Mouse (Mus musculus) kidney, postnatal 0 days (tissue): ENCODE results near the gene Gstt1. TPM values are rescaled to one million over a fixed set of nuclear protein-coding genes. Genes with fewer than 3 reads are reported as not detected.
A peak's percentile ranks its signal among the peaks of the same experiment; 100 is the strongest.

Source experiments
- ATAC-seq: fragments of 200-750 bp; cut with Nextera tagmentation; replicated peaks from 2 replicates; pipeline ENCODE4 v1.8.0; 2017; ENCODE audit warnings: low read depth, moderate number of reproducible peaks, moderate TSS enrichment, moderate library complexity; ENCODE audit not compliant: low FRiP score
- DNase-seq: peaks from one replicate; pipeline ENCODE4 v3.0.0-alpha.2; 2016; ENCODE audit warnings: low spot score
- H3K27ac ChIP-seq: fragments of 300-500 bp; sonication (generic); 2 replicates; pipeline ENCODE4 v1.5.1; 2014; ENCODE audit warnings: mild to moderate bottlenecking
- H3K27me3 ChIP-seq: fragments of 300-500 bp; sonication (generic); 2 replicates; pipeline ENCODE4 v1.6.1; 2014; ENCODE audit warnings: low read length, mixed read lengths; ENCODE audit not compliant: insufficient read depth
- H3K36me3 ChIP-seq: fragments of 300-500 bp; sonication (generic); 2 replicates; pipeline ENCODE4 v1.6.1; 2014; ENCODE audit warnings: low read length, mixed read lengths; ENCODE audit not compliant: insufficient read depth
- H3K4me1 ChIP-seq: fragments of 300-500 bp; sonication (generic); replicated peaks from 2 replicates; pipeline ENCODE4 v1.6.1; 2014; ENCODE audit warnings: antibody characterized with exemption, low read length, mixed read lengths; ENCODE audit not compliant: insufficient read depth
- H3K4me2 ChIP-seq: fragments of 300-500 bp; sonication (generic); 2 replicates; pipeline ENCODE4 v1.6.1; 2014; ENCODE audit warnings: mild to moderate bottlenecking, low read length, moderate library complexity, mixed read lengths
- H3K4me3 ChIP-seq: fragments of 300-500 bp; sonication (generic); replicated peaks from 2 replicates; pipeline ENCODE4 v1.5.1; 2014; ENCODE audit warnings: low read depth, low read length
- H3K9ac ChIP-seq: fragments of 300-500 bp; sonication (generic); 2 replicates; pipeline ENCODE4 v1.6.1; 2014; ENCODE audit warnings: low read depth, low read length
- H3K9me3 ChIP-seq: fragments of 300-500 bp; sonication (generic); replicated peaks from 2 replicates; pipeline ENCODE4 v1.6.1; 2016; ENCODE audit warnings: low read length, inconsistent platforms, mixed read lengths
- CTCF ChIP-seq: IDR thresholded peaks from 2 replicates; pipeline ENCODE4 v1.5.1; 2016; ENCODE audit warnings: antibody characterized with exemption, low read depth, mild to moderate bottlenecking, moderate library complexity
- WGBS: fragments of 180-500 bp; shearing (Covaris S2); extraction: QIAGEN DNeasy Blood & Tissue Kit; methylation state at CpG from one replicate; pipeline ENCODE4 v1.1.7; 2014; 5-methylcytosine and 5-hydroxymethylcytosine counted together
- polyA plus RNA-seq: library from polyadenylated mRNA; unstranded; fragments of >200 nt; fragmentation: Nextera tagmentation; extraction: Ambion mirVana; gene quantifications from 2 replicates; pipeline ENCODE4 v1.2.1, GENCODE M21; 2015

Gene Gstt1
- polyA plus RNA-seq, 1 experiment from 2014 or later = 33.2 TPM

GRCm38 (mm10) chr10:75835761-75836531, 37.6 kb upstream of the Gstt1 start:
- peak overlapping the region; percentile 93 for H3K27ac ChIP-seq
- peak; percentile 74 for DNase-seq
- H3K4me1 ChIP-seq = peaks cover 18% of the 10 kb centered on the region; the same call in 1 of the 2 replicates
- TF ChIP-seq CTCF = peak; percentile 26; the same call in 1 of the 2 replicates
- no peak overlapping the region for H3K9ac ChIP-seq
- peak overlapping the region; percentile 81; the same call in 1 of the 2 replicates for H3K4me2 ChIP-seq
- ATAC-seq = peak; percentile 33
- no peaks in the 10 kb centered on the region for H3K27me3 ChIP-seq
- WGBS = 20% methylated on average over 6 of the region's 10 CpGs
- no peak overlapping the region for H3K4me3 ChIP-seq
- H3K9me3 ChIP-seq = no peaks in the 10 kb centered on the region
- H3K36me3 ChIP-seq = no peaks in the 10 kb centered on the region

GRCm38 (mm10) chr10:75835307-75835706, 36.9 kb upstream of the Gstt1 start:
- Histone ChIP-seq H3K9me3 (no peaks in the 10 kb centered on the region), H3K4me1 (peaks cover 18% of the 10 kb centered on the region; the same call in 1 of the 2 replicates), H3K27ac (peak overlapping the region; percentile 93; the same call in 1 of the 2 replicates), H3K4me2 (peak overlapping the region; percentile 81), H3K27me3 (no peaks in the 10 kb centered on the region), H3K9ac (peak overlapping the region; percentile 20; the same call in 1 of the 2 replicates), H3K36me3 (no peaks in the 10 kb centered on the region), H3K4me3 (peak overlapping the region; percentile 38; the same call in 1 of the 2 replicates)
- 3% methylated on average over 10 of the region's 10 CpGs for WGBS
- DNase-seq (peak; percentile 67), ATAC-seq (peak; percentile 55)
- TF ChIP-seq CTCF = no peak

DNA sequence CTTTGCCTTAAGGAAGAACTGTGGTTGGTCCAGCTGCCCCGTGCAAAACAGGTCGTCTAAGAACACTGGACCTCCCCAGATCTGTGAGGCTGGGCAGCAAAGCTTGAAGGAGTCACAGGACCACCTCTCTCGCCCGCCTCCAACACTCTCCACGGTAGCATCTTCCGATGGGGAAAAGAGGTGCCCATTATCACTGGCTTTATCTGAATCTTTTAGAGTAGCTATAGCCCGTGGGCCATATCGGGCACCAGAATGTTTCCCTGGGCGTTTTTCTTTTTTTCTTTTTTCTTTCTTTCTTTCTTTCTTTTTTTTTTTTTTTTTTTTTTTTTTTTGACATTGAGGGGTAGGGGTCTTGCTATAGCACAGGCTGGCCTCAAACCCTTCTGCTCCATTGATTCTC, 36.3 kb upstream of the Gstt1 start:
- Histone ChIP-seq H3K4me2 (peak overlapping the region; percentile 81), H3K9me3 (no peaks in the 10 kb centered on the region), H3K4me3 (peak overlapping the region; percentile 38), H3K36me3 (no peaks in the 10 kb centered on the region), H3K9ac (peak overlapping the region; percentile 51; the same call in 1 of the 2 replicates), H3K4me1 (peaks cover 18% of the 10 kb centered on the region; the same call in 1 of the 2 replicates), H3K27me3 (no peaks in the 10 kb centered on the region), H3K27ac (peak overlapping the region; percentile 93)
- WGBS = 10% methylated on average over 9 of the region's 9 CpGs
- no peak for TF ChIP-seq CTCF
- DNase-seq = no peak
- no peak for ATAC-seq

GRCm38 (mm10) chr10:75834250-75834649, 35.9 kb upstream of the Gstt1 start:
- Histone ChIP-seq H3K27ac (peak overlapping the region; percentile 93), H3K4me3 (peak overlapping the region; percentile 38), H3K4me1 (peaks cover 18% of the 10 kb centered on the region; the same call in 1 of the 2 replicates), H3K9me3 (no peaks in the 10 kb centered on the region), H3K27me3 (no peaks in the 10 kb centered on the region), H3K4me2 (peak overlapping the region; percentile 81), H3K36me3 (no peaks in the 10 kb centered on the region), H3K9ac (peak overlapping the region; percentile 51)
- 1% methylated on average over 21 of the region's 21 CpGs for WGBS
- TF ChIP-seq CTCF = no peak
- ATAC-seq (peak; percentile 43; the same call in 1 of the 2 replicates), DNase-seq (peak; percentile 87)

DNA sequence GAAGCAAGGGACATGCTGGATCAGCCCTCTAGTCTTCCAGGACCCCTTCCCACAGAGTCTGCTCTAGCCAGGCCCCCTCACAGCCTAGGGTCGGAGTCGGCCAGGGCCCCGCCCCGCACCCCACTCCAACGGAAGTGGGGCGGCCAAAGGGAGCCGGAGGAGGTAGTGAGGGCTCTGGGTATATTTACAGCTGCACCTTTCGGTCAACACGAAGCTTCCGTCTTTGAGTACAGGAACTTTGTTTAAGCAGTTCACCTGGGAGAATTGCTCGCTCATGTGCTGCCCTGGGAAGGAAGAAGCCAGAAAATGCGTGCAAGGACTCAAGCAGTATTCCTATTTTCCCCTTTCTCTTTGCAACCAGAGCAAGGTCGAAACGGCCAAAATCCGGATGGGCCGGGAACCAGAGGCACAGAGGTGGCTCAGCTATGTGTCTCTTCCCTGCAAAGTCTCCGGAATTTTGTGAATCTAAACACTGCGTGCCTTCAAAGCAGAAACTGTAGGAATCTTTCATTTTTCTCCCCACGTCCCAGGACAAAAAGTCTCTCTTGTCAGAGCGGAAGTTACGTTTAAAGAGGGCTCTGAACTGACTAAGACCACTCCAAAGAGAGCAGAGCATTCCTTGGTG, 35.2 kb upstream of the Gstt1 start:
- ATAC-seq = no peak
- no peak for TF ChIP-seq CTCF
- 15% methylated on average over 21 of the region's 21 CpGs for whole genome bisulfite sequencing
- Histone ChIP-seq H3K27ac (peak overlapping the region; percentile 93), H3K27me3 (no peaks in the 10 kb centered on the region), H3K9me3 (no peaks in the 10 kb centered on the region), H3K9ac (peak overlapping the region; percentile 51), H3K4me2 (peak overlapping the region; percentile 81), H3K4me3 (peak overlapping the region; percentile 38), H3K36me3 (no peaks in the 10 kb centered on the region), H3K4me1 (peaks cover 18% of the 10 kb centered on the region; the same call in 1 of the 2 replicates)
- no peak for DNase-seq

GRCm38 (mm10) chr10:75832272-75832895, 34.0 kb upstream of the Gstt1 start:
- H3K27me3 ChIP-seq = no peaks in the 10 kb centered on the region
- H3K9ac ChIP-seq = no peak overlapping the region
- DNase-seq = peak; percentile 59
- 73% methylated on average over 13 of the region's 13 CpGs for WGBS
- H3K36me3 ChIP-seq = no peaks in the 10 kb centered on the region
- ATAC-seq = no peak
- H3K9me3 ChIP-seq = no peaks in the 10 kb centered on the region
- no peak overlapping the region for H3K4me3 ChIP-seq
- no peak overlapping the region for H3K27ac ChIP-seq
- H3K4me2 ChIP-seq = no peak overlapping the region
- TF ChIP-seq CTCF = peak; percentile 83
- H3K4me1 ChIP-seq = peaks cover 18% of the 10 kb centered on the region; the same call in 1 of the 2 replicates
